Mouse (Mus musculus): ENCODE measurements around the gene Asap2.

Asap2 gene

GRCm38 (mm10) chr12:21153279-21153707 lies 163.0 kb downstream of the Asap2 start:
- Histone ChIP-seq H3K9me3 (ENCODE audit: low read length) (no peaks in the 10 kb centered on the region), H3K36me3 (ENCODE audit: insufficient read depth, low read length) (no peaks in the 10 kb centered on the region), H3K4me1 (replicated peaks; ENCODE audit: low read depth, low read length) (peaks cover 16% of the 10 kb centered on the region), H3K4me3 (replicated peaks; ENCODE audit: low read length) (no peak overlapping the region), H3K27me3 (ENCODE audit: insufficient read depth, low read length) (no peaks in the 10 kb centered on the region)
- TF ChIP-seq POU5F1 (IDR thresholded peaks at IDR 0.05; ENCODE audit: borderline replicate concordance, low read length) (no peak), CTCF (conservative IDR thresholded peaks at IDR 0.05; ENCODE audit: low read length) (no peak), NANOG (IDR thresholded peaks at IDR 0.05; ENCODE audit: borderline replicate concordance, low read length) (no peak)

DNA sequence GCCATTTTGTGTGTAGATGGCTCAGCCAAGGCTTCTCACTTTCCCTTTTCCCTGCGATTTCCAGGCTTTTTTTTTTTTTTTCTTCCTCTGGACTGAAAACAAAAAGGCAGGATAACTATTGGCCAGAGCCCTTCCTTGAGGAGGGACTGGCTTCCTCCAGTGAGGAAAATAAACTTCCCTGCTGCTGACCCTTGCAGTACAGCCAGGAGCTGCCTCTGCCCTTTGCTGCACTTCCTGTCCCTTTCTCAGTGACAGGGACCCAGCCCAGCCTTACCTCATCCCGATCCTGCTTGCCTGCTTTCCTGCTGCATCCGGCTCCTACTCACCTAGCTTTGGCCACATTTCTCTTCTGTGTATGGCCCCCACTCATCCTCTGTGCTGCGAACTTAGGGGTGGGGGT lies 164.8 kb downstream of the Asap2 start:
- TF ChIP-seq NANOG (IDR thresholded peaks at IDR 0.05; ENCODE audit: borderline replicate concordance, low read length) = no peak
- TF ChIP-seq POU5F1 (IDR thresholded peaks at IDR 0.05; ENCODE audit: borderline replicate concordance, low read length) = no peak
- TF ChIP-seq CTCF (conservative IDR thresholded peaks at IDR 0.05; ENCODE audit: low read length) = no peak
- Histone ChIP-seq H3K4me3 (replicated peaks; ENCODE audit: low read length) (no peak overlapping the region), H3K36me3 (ENCODE audit: insufficient read depth, low read length) (no peaks in the 10 kb centered on the region), H3K27me3 (ENCODE audit: insufficient read depth, low read length) (no peaks in the 10 kb centered on the region), H3K9me3 (ENCODE audit: low read length) (no peaks in the 10 kb centered on the region), H3K4me1 (replicated peaks; ENCODE audit: low read depth, low read length) (peaks cover 28% of the 10 kb centered on the region)

- peak overlapping the region; percentile 29; the same call in 1 of the 2 replicates for H3K4me3 ChIP-seq (replicated peaks; ENCODE audit: low read length)
- no peak for TF ChIP-seq NANOG (IDR thresholded peaks at IDR 0.05; ENCODE audit: borderline replicate concordance, low read length)
- peaks cover 45% of the 10 kb centered on the region for H3K4me1 ChIP-seq (replicated peaks; ENCODE audit: low read depth, low read length)
- no peaks in the 10 kb centered on the region for H3K27me3 ChIP-seq (ENCODE audit: insufficient read depth, low read length)
- H3K9me3 ChIP-seq (ENCODE audit: low read length) = peaks cover 3% of the 10 kb centered on the region; the same call in 1 of the 2 replicates
- no peaks in the 10 kb centered on the region for H3K36me3 ChIP-seq (ENCODE audit: insufficient read depth, low read length)
These were observed 169.0 kb downstream of the Asap2 start for GRCm38 (mm10) chr12:21159304-21159703.

GRCm38 (mm10) chr12:21160327-21160828 lies 170.1 kb downstream of the Asap2 start:
- H3K4me1 ChIP-seq (replicated peaks; ENCODE audit: low read depth, low read length) = peaks cover 49% of the 10 kb centered on the region
- peaks cover 3% of the 10 kb centered on the region; the same call in 1 of the 2 replicates for H3K9me3 ChIP-seq (ENCODE audit: low read length)
- no peaks in the 10 kb centered on the region for H3K36me3 ChIP-seq (ENCODE audit: insufficient read depth, low read length)
- no peak for TF ChIP-seq NANOG (IDR thresholded peaks at IDR 0.05; ENCODE audit: borderline replicate concordance, low read length)
- TF ChIP-seq CTCF (conservative IDR thresholded peaks at IDR 0.05; ENCODE audit: low read length) = no peak
- no peak for TF ChIP-seq POU5F1 (IDR thresholded peaks at IDR 0.05; ENCODE audit: borderline replicate concordance, low read length)
- peak overlapping the region; percentile 29; the same call in 1 of the 2 replicates for H3K4me3 ChIP-seq (replicated peaks; ENCODE audit: low read length)
- H3K27me3 ChIP-seq (ENCODE audit: insufficient read depth, low read length) = no peaks in the 10 kb centered on the region

GRCm38 (mm10) chr12:21161841-21162240 lies 171.6 kb downstream of the Asap2 start:
- Histone ChIP-seq H3K4me1 (replicated peaks; ENCODE audit: low read depth, low read length) (peaks cover 63% of the 10 kb centered on the region), H3K9me3 (ENCODE audit: low read length) (peaks cover 3% of the 10 kb centered on the region; the same call in 1 of the 2 replicates), H3K27me3 (ENCODE audit: insufficient read depth, low read length) (no peaks in the 10 kb centered on the region), H3K36me3 (ENCODE audit: insufficient read depth, low read length) (no peaks in the 10 kb centered on the region), H3K4me3 (replicated peaks; ENCODE audit: low read length) (no peak overlapping the region)
- TF ChIP-seq NANOG (IDR thresholded peaks at IDR 0.05; ENCODE audit: borderline replicate concordance, low read length) (no peak), CTCF (conservative IDR thresholded peaks at IDR 0.05; ENCODE audit: low read length) (no peak)

DNA sequence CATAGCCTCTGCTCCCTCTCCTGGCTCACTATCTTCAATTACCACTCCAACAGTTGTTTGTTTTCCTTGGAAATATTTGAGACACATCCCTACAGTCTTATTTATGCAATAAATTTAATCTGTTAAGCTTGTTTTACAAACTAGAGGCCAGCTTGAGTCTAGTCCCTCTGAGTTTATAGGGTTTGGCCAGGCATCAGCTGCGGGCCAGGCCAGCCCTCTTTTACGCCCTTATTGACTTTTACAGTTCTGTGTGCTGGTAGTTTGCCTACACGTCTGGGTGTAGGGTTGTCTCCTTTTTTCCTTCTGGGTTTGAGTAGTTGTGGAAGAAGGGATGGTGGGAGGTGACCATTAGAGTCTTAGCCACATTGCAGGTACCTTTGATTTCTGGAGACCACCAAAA lies 173.4 kb downstream of the Asap2 start:
- Histone ChIP-seq H3K27me3 (ENCODE audit: insufficient read depth, low read length) (no peaks in the 10 kb centered on the region), H3K4me1 (replicated peaks; ENCODE audit: low read depth, low read length) (peaks cover 73% of the 10 kb centered on the region), H3K9me3 (ENCODE audit: low read length) (peaks cover 3% of the 10 kb centered on the region; the same call in 1 of the 2 replicates), H3K36me3 (ENCODE audit: insufficient read depth, low read length) (no peaks in the 10 kb centered on the region), H3K4me3 (replicated peaks; ENCODE audit: low read length) (no peak overlapping the region)
- TF ChIP-seq NANOG (IDR thresholded peaks at IDR 0.05; ENCODE audit: borderline replicate concordance, low read length) (no peak), POU5F1 (IDR thresholded peaks at IDR 0.05; ENCODE audit: borderline replicate concordance, low read length) (no peak), CTCF (conservative IDR thresholded peaks at IDR 0.05; ENCODE audit: low read length) (no peak)

GRCm38 (mm10) chr12:21164251-21164650 lies 174.0 kb downstream of the Asap2 start:
- Histone ChIP-seq H3K4me1 (replicated peaks; ENCODE audit: low read depth, low read length) (peaks cover 75% of the 10 kb centered on the region), H3K4me3 (replicated peaks; ENCODE audit: low read length) (no peak overlapping the region), H3K9me3 (ENCODE audit: low read length) (peaks cover 3% of the 10 kb centered on the region; the same call in 1 of the 2 replicates), H3K27me3 (ENCODE audit: insufficient read depth, low read length) (no peaks in the 10 kb centered on the region), H3K36me3 (ENCODE audit: insufficient read depth, low read length) (peaks cover 5% of the 10 kb centered on the region)
- TF ChIP-seq POU5F1 (IDR thresholded peaks at IDR 0.05; ENCODE audit: borderline replicate concordance, low read length) (no peak), NANOG (IDR thresholded peaks at IDR 0.05; ENCODE audit: borderline replicate concordance, low read length) (no peak), CTCF (conservative IDR thresholded peaks at IDR 0.05; ENCODE audit: low read length) (no peak)

DNA sequence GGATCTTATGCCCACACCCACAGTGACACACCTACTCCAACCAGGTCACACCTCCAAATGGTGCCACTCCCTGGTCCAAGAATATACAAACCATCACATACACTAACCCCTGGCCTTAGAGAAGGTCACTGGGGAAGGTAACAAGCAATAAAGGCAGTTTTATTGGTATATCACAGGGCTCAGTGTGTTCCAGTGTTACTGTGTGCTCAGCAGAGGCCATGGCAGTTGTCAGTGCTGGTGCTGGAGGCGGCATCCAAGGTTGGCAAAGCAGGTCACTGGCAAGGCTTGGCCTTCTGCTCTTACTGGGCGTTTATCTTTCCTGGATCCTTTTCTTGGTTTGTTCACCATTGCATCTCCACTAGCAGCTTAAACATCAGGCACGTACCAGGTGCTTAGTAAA lies 174.9 kb downstream of the Asap2 start:
- Histone ChIP-seq H3K27me3 (ENCODE audit: insufficient read depth, low read length) (no peaks in the 10 kb centered on the region), H3K4me3 (replicated peaks; ENCODE audit: low read length) (no peak overlapping the region), H3K36me3 (ENCODE audit: insufficient read depth, low read length) (peaks cover 14% of the 10 kb centered on the region), H3K4me1 (replicated peaks; ENCODE audit: low read depth, low read length) (peaks cover 72% of the 10 kb centered on the region), H3K9me3 (ENCODE audit: low read length) (peaks cover 3% of the 10 kb centered on the region; the same call in 1 of the 2 replicates)
- TF ChIP-seq NANOG (IDR thresholded peaks at IDR 0.05; ENCODE audit: borderline replicate concordance, low read length) = no peak
- no peak for TF ChIP-seq POU5F1 (IDR thresholded peaks at IDR 0.05; ENCODE audit: borderline replicate concordance, low read length)
- TF ChIP-seq CTCF (conservative IDR thresholded peaks at IDR 0.05; ENCODE audit: low read length) = no peak

DNA sequence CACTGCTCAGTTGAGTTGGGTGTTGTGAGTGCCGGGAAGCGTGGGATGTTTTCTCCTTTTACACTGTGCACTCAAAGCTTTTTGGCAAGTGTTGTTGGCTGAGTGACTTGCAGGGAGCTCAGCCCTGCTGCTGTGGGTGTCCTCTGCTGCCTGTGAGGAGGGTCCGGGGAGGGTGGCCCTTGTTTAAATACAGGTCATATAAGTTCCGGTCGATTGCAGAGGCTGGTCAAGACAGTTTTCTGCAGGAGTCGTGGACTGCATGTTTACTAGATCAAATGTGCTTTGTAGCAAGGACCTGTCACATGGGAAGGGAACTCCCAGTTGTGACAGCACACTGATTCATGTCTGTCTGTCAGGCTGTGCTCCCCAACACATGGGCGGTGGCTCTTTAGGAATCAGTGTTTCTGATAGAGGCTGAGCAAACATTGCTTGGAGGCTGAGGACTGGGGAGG lies 175.7 kb downstream of the Asap2 start:
- Histone ChIP-seq H3K4me1 (replicated peaks; ENCODE audit: low read depth, low read length) (peaks cover 66% of the 10 kb centered on the region), H3K4me3 (replicated peaks; ENCODE audit: low read length) (no peak overlapping the region), H3K27me3 (ENCODE audit: insufficient read depth, low read length) (no peaks in the 10 kb centered on the region), H3K9me3 (ENCODE audit: low read length) (peaks cover 3% of the 10 kb centered on the region; the same call in 1 of the 2 replicates), H3K36me3 (ENCODE audit: insufficient read depth, low read length) (peaks cover 14% of the 10 kb centered on the region)
- TF ChIP-seq NANOG (IDR thresholded peaks at IDR 0.05; ENCODE audit: borderline replicate concordance, low read length) (no peak), CTCF (conservative IDR thresholded peaks at IDR 0.05; ENCODE audit: low read length) (no peak), POU5F1 (IDR thresholded peaks at IDR 0.05; ENCODE audit: borderline replicate concordance, low read length) (no peak)

Data from E14TG2a.4 (cell line).